Mouse (Mus musculus) liver, embryonic 15.5 days (tissue): ENCODE measurements around the gene Zdhhc20. TPM values are rescaled to one million over a fixed set of nuclear protein-coding genes. Genes with fewer than 3 reads are reported as not detected.

Source experiments
- ATAC-seq: fragments of 200-750 bp; cut with Nextera tagmentation; 2 replicates; pipeline ENCODE4 v1.8.0; 2017; ENCODE audit warnings: moderate number of reproducible peaks, mild to moderate bottlenecking, moderate library complexity; ENCODE audit not compliant: insufficient read depth
- H3K27ac ChIP-seq: fragments of 300-500 bp; sonication (generic); replicated peaks from 2 replicates; pipeline ENCODE4 v1.5.1; 2015; ENCODE audit warnings: mild to moderate bottlenecking, inconsistent platforms
- H3K27me3 ChIP-seq: fragments of 300-500 bp; sonication (generic); 2 replicates; pipeline ENCODE4 v1.6.1; 2015; ENCODE audit warnings: mild to moderate bottlenecking, inconsistent platforms
- H3K36me3 ChIP-seq: fragments of 300-500 bp; sonication (generic); replicated peaks from 2 replicates; pipeline ENCODE4 v1.6.1; 2015; ENCODE audit warnings: moderate library complexity, mild to moderate bottlenecking, inconsistent platforms
- H3K4me1 ChIP-seq: fragments of 300-500 bp; sonication (generic); replicated peaks from 2 replicates; pipeline ENCODE4 v1.6.1; 2015; ENCODE audit warnings: inconsistent platforms
- H3K4me2 ChIP-seq: fragments of 300-500 bp; sonication (generic); 2 replicates; pipeline ENCODE4 v1.6.1; 2015; ENCODE audit warnings: moderate library complexity, mild to moderate bottlenecking, inconsistent platforms
- H3K4me3 ChIP-seq: fragments of 300-500 bp; sonication (generic); replicated peaks from 2 replicates; pipeline ENCODE4 v1.5.1; 2015; ENCODE audit warnings: mild to moderate bottlenecking, inconsistent platforms
- H3K9ac ChIP-seq: fragments of 300-500 bp; sonication (generic); 2 replicates; pipeline ENCODE4 v1.6.1; 2015; ENCODE audit warnings: moderate library complexity, mild to moderate bottlenecking, inconsistent platforms
- H3K9me3 ChIP-seq: fragments of 300-500 bp; sonication (generic); replicated peaks from 2 replicates; pipeline ENCODE4 v1.6.1; 2016; ENCODE audit warnings: inconsistent platforms
- WGBS: fragments of 180-500 bp; shearing (Covaris S2); methylation state at CpG from one replicate; pipeline ENCODE4 v1.1.7; 2015; ENCODE audit warnings: mixed read lengths; ENCODE audit not compliant: insufficient replicate concordance; 5-methylcytosine and 5-hydroxymethylcytosine counted together
- microRNA-seq: library from miRNA; unstranded; fragments of <30 nt; microRNA quantifications from one replicate; pipeline ENCODE4, GENCODE M21; 2016
- polyA plus RNA-seq: library from polyadenylated mRNA; unstranded; fragments of >200 nt; fragmentation: Nextera tagmentation; extraction: Ambion mirVana; gene quantifications from 2 replicates; pipeline ENCODE4 v1.2.1, GENCODE M21; 2015

The Zdhhc20 gene
- polyA plus RNA-seq, 1 experiment from 2014 or later, result 11.4 TPM

DNA sequence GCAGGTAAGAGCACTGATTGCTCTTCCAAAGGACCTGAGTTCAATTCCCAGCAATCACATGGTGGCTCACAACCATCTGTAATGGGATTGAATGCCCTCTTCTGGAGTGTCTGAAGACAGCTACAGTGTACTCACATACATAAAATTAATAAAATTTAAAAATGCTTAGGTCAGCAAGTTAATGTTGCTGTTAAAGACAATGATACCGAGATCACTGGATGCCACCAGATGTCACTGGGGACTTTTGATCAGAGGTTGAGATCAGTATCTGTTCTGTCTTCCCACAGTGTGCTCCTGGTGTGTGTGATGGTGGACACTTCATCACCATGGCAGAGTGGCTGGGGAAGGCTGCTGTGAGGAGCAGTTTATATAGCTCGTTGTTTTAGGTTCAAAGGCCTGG, 100.8 kb downstream of the Zdhhc20 start:
- Histone ChIP-seq H3K9ac (no peak overlapping the region), H3K4me3 (no peak overlapping the region), H3K9me3 (no peaks in the 10 kb centered on the region), H3K27me3 (0 out of 2 replicates have a peak, but pooled peaks cover under 1% of the 10 kb centered on the region), H3K27ac (no peak overlapping the region), H3K36me3 (no peaks in the 10 kb centered on the region), H3K4me1 (no peaks in the 10 kb centered on the region), H3K4me2 (no peak overlapping the region)
- ATAC-seq, result no peak
- 61% methylated on average over 2 of the region's 2 CpGs for WGBS

GRCm38 (mm10) chr14:57787406-57787805, 102.7 kb downstream of the Zdhhc20 start:
- no peak overlapping the region for H3K4me3 ChIP-seq
- no peaks in the 10 kb centered on the region for H3K4me1 ChIP-seq
- H3K27ac ChIP-seq, result no peak overlapping the region
- ATAC-seq, result no peak
- H3K9ac ChIP-seq, result no peak overlapping the region
- no peaks in the 10 kb centered on the region for H3K9me3 ChIP-seq
- 0 out of 2 replicates have a peak, but pooled peaks cover 4% of the 10 kb centered on the region for H3K27me3 ChIP-seq
- WGBS, result 52% methylated on average over 4 of the region's 4 CpGs
- no peak overlapping the region for H3K4me2 ChIP-seq
- no peaks in the 10 kb centered on the region for H3K36me3 ChIP-seq

Small RNA genes lying within 50 kb of the gene (microRNA-seq; reads per million reads assigned to microRNA genes)
- not detected for gene Mir3077

Other genes with a start within 250 kb of the Zdhhc20 start
- 11.8 and 11.9 TPM in 2 replicates for gene Xpo4, start 224.8 kb downstream of the Zdhhc20 start, polyA plus RNA-seq
- gene Gm49361, start 144.2 kb downstream of the Zdhhc20 start, polyA plus RNA-seq, result not detected in 2 replicates
- gene Lats2, start 131.9 kb downstream of the Zdhhc20 start, polyA plus RNA-seq, result 5.5 and 5.8 TPM in 2 replicates
- 8.3 and 10.2 TPM in 2 replicates for gene Sap18, start 92.1 kb downstream of the Zdhhc20 start, polyA plus RNA-seq
- 15.7 and 18.9 TPM in 2 replicates for gene Ska3, start 64.1 kb downstream of the Zdhhc20 start, polyA plus RNA-seq
- 122 and 123 TPM in 2 replicates for gene Mrpl57, start 64.0 kb downstream of the Zdhhc20 start, polyA plus RNA-seq
- 36.4 and 39.0 TPM in 2 replicates for gene Micu2, start 109.0 kb upstream of the Zdhhc20 start, polyA plus RNA-seq
- 0.13 and 0.30 TPM in 2 replicates for gene Fgf9, start 180.3 kb upstream of the Zdhhc20 start, polyA plus RNA-seq